Mouse (Mus musculus) heart, postnatal 25 days (tissue): ENCODE measurements around the gene Gm12184. TPM values are rescaled to one million over a fixed set of nuclear protein-coding genes. Genes with fewer than 3 reads are reported as not detected.
"Not testable (repeated sequence)": the region's sequence is repeated elsewhere in the genome, so short reads cannot be mapped to it uniquely, and the experiment has no call there.

Experiments used
- DNase-seq: peaks from one replicate; pipeline ENCODE4 v3.0.0; 2022; ENCODE audit warnings: low spot score
- intact Hi-C: fragments of 180-260 bp; cut with DNase I; formaldehyde crosslinking; loops from one replicate; pipeline ENCODE4 v1.15.1; 2025
- total RNA-seq, 2 experiments: library from RNA; stranded (reverse); gene quantifications; 2 replicates each; pipeline ENCODE4 v1.2.3; 2021

Gm12184 gene
- 1 to 10 TPM; 2.0 to 3.2 TPM for total RNA-seq

DNA sequence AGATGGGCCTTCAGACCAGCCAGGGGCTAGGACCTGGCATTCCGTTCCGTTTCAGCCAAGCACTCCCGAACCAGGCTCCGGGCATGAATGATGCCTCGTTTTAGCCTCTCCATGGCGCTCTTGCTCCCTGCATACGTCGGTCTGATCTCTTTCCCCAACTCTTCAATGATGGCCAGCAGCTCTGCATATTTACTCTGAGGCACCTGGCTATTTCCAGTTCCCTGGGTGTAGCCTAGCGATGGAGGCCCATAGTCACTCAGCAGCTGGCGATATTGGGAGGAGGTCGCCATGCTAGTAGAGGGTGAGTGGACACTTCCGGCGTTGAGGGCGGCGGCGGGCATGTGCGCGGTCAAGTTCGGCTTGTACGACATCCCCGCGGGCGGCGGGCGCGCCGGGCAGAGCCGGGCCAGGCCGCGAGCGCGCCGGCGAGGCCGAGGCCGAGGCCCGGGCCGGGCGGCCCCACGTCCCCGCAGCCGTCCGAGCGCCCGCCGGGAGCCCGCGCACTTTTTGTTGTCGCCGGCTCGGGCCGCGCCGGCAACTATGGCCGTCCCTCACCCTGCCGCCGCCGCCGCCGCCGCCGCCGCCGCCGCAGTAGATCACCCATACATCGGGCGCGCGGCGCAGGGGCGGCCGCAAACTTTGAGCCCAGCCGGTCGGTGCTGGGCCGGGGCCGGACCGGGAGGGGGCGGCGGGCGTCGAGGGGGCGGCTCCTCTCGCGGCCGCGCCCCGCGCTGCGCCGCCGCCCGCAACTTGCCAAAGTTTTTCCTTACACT is at the start of gene Gm12184, which contains the start of gene Trim7:
TSS of gene Gm12184 (minus strand) at position 677 of the 773 bp plus-strand sequence.
TSS of gene Trim7 (plus strand) at position 162 of the 773 bp plus-strand sequence.
- intact Hi-C loops, DNase-seq: not testable (repeated sequence)

DNA sequence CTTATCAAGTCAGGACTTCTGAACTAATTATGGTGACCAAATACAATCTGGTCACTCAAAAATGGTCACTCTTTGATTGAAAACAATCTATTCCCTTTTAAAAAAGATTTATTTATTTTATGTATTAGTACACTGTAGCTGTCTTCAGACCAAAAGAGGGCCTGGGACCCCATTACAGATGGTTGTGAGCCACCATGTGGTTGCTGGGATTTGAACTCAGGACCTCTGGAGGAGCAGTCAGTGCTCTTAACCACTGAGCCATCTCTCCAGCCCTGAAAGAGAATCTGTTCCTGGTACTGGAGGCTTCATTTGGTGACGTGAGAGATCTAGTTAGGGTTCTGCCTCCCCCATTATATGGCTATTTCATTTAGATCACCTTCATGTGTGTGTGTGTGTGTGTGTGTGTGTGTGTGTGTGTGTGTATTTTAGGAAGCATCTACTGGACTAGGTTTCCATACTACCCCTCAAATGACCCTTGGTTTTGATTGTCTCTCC is 48.9 kb upstream of the Gm12184 start:
- not testable (repeated sequence) for DNase-seq
- intact Hi-C loops, result loop anchor here (2.0 kb wide), 1 partner anchor 395 kb away; no protein-coding TSS in a partner anchor

- intact Hi-C loops, result loop anchor here (1.0 to 5.0 kb wide), 5 partner anchors 213 to 396 kb away; partner anchors contain the start of gene Btnl9
- no peak for DNase-seq
Observed at GRCm38 (mm10) chr11:48874465-48874864, 48.0 kb upstream of the Gm12184 start.

DNA sequence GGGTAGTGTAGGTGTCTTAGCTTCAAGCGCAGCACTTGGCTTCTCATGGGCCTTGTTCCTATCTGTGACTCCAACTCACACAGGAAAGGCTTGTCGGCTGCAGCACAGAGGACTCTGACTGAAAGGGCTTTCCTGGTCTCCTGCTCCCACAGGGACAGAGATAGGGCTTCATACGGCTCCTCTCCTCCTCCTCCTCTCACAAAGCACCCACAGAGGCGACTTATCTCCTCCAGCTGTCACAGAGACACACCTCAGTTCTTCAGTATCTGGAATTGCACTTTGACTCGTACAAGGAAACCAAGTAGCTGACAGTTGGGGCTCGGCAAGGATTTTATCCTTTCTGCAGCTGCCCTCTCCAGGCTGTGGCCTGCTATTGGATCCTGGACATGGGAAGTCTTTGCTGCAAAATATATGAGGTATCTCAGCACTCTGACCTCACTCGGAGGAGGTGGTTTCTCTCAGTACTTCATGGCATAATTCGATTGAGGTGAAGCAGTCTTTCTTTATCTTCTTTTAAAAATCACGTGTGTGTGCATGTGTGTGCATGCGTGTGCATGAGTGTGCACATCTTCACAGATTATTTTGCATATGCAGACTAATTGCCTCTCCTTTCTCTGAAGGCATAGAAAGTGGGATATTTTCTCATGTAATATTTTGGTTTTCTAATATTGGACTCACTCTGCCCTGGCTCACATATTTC is 47.3 kb upstream of the Gm12184 start:
- DNase-seq, result no peak
- intact Hi-C loops, result loop anchor here (1.0 to 5.0 kb wide), 5 partner anchors 214 to 397 kb away; partner anchors contain the start of gene Btnl9

DNA sequence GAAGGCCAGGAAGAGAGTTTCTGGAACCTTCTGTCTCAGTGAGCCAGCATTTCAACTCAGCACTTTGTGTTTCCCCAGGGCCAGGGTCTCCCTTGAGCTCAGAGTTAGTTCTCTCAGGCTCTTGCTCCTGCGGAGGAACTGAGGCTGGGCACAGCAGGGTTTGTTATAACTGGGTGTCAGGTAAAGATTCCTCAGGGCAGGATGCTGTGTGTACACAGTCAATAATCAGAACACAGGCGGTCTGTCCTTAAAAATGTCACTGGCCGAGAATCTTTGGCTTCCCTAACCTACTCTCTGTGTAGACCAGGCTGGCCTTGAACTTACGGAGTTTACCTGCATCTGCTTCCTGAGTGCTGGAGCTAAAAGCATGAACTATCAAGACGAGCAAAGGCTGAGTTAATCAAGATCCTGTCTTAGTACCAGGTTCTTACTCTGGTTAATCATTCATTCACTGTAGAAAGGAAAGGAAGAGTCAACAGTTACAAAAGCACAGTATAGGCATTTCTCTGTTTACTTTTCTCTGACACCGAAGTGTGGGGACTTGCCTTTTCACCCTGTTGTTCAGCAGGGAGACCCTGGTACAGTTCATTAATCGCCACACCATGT is 46.3 kb upstream of the Gm12184 start:
- no peak for DNase-seq
- intact Hi-C loops, result loop anchor here (5.0 kb wide), 3 partner anchors 215 to 380 kb away; partner anchors contain the start of gene Btnl9

DNA sequence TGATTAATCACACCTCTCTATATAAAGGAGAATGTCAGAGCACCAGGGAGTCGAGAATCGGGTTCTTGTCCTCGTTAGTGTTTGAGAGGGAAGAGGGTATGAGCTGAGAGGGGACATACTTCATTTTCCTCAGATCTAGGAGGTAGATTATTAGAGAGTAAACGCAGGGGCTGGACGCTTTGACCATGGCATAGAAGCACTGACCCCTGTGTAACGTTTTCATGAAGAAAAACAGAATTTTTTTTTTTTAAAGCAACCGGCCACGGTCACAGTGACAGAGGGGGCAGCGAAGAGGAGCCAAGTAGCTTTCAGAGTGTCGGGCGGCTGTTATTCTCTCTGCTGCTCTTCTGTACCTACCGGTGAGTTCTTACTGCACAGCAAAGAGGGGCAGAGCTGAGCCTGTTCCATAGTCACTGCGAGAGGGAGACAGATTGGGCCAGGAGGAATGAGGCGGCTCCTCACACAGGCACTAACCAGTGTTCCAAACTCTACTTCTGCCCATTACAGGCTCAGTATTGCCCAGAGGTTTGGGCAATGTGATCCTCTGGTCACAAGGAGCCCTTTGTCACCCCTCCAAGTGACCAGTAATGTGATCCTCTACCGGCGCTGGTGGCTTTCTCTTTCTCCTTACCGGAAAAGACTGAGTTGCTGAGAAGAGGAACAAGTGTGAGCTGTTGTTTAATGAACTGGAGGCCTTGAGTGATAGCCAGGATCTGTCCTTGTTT is 45.5 kb upstream of the Gm12184 start:
- DNase-seq, result no peak
- intact Hi-C loops, result loop anchor here (2.0 to 5.0 kb wide), 4 partner anchors 15 to 380 kb away; partner anchors contain the start of gene Btnl9

DNA sequence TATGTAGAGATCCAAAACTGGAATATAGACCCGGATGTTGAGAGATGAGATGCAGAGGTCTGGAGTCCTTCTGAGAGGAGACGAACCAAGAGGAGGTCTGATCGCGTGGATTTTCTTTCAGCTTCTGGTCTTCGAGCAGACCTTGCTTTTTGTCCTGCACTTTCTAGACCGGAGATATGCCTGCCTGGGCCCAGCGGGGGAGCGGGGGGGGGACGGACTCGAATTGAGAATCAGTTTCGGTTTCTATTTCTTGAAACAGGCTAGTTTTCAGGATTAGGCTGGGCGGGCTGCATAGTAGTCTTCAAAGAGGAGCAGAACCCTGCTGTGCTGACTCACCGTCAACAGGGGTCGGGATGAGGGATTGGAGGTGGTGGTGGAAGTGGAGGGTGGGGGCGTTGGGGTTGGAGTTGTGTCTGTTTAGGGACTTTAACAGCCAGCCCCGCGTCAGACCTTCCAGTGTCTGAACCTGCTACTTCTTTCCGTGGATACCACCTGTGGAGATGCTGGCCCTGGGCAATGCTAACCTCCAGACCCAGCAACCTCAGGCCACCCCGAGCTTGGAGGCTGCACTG is 44.8 kb upstream of the Gm12184 start, which contains the start of gene Irgm1:
TSS of gene Irgm1 (minus strand) at position 483 of the 572 bp plus-strand sequence.
- intact Hi-C loops, result loop anchor here (2.0 to 5.0 kb wide), 4 partner anchors 14 to 381 kb away; partner anchors contain the start of gene Btnl9
- DNase-seq, result peak; percentile 49

DNA sequence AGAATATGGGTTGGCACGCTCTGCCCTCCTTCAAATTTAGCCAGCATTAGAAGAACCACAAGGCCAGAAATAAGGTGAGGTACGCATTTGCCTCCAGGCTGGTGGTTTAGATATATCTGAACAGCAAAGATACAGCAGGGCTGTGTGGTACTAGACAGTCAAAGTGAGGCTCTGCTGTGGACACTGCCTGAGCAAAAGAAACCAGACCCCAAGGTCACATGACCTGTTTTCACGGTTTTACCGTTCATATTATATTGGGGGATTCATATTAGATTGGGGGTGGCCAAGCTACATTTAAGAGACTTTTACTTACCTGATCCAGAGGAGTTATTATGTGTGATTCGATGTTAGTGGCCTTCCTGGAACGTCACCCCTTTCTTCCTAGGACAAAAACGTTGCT is 44.3 kb upstream of the Gm12184 start:
- intact Hi-C loops, result loop anchor here (2.0 to 5.0 kb wide), 4 partner anchors 14 to 382 kb away; partner anchors contain the start of gene Btnl9
- DNase-seq, result no peak

DNA sequence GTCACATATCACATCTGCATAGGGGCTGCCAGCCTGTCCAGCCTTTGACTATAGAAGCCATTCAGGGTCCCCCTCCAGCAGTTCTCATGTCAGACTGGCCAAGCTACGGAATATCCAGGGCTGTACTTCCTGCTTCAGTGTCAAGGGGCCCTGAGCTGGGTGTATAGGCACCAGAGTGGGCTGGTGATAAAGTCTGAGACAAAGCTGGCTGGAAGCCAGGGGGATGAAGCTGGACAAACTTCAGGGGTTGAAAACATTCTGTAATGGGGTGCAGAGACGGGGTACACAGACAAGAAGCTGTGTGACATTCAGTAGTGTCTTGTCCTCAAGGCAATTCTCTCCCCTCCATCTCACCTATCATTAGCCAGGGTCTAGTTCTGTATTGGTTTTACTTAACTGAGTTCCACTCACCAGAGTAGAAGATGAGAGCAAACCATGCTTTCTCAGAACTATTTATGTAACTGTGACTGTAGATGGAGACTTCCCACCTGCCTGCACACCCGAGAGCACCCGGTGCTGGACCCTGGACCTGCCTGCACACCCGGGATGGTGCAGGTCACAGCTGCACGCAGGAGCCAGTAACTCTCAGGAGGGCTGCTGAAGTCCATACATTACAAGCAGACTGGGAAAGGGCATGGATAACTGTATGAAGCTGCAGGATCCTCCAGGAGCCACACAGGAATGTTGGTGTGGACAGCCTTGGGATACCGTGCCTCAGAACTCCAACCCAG is 43.1 kb upstream of the Gm12184 start:
- DNase-seq, result no peak
- intact Hi-C loops, result loop anchor here (2.0 to 5.0 kb wide), 4 partner anchors 13 to 383 kb away; partner anchors contain the start of gene Btnl9

DNA sequence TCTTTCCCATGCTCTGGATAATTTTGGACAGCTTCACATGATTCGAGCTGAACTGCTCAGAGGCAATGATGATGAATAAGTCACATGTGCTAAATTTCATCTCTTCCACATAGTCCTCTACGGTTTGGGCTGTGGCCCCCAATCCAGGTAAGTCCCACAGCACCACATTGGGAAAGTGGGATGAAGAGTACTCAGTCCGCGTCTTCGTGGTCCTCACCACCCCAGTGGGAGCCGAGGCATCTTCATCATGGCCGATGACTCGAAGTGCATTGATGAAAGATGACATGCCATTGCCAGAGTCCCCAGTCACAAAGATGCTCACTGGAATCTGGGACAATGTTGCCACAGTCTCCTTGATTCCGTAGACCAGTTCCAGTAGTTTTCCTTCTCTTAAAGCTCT is 40.0 kb upstream of the Gm12184 start:
- no peak for DNase-seq
- intact Hi-C loops, result no loop called here

DNA sequence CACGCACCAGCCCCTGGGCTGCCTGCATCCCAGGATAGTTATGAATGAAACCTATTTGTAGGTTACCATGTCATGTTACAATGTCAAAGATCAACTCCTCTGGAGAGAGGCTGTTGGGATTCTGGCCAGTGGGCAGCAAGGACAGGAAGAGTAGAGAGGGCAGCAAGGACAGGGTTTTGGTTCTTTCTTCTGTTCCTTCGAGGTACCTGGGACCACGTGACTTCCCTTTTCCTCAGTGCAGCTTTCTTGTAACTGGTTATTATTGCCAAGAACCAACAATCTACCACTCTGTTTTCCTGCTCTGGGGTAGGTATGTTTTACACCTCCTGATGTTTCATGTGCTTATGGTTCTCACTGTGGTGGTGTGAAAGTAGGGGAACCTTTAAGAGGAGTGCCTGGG is 37.4 kb upstream of the Gm12184 start:
- no peak for DNase-seq
- intact Hi-C loops, result no loop called here

- DNase-seq, result no peak
- intact Hi-C loops, result no loop called here
Observed at GRCm38 (mm10) chr11:48862784-48863319, 36.4 kb upstream of the Gm12184 start.

DNA sequence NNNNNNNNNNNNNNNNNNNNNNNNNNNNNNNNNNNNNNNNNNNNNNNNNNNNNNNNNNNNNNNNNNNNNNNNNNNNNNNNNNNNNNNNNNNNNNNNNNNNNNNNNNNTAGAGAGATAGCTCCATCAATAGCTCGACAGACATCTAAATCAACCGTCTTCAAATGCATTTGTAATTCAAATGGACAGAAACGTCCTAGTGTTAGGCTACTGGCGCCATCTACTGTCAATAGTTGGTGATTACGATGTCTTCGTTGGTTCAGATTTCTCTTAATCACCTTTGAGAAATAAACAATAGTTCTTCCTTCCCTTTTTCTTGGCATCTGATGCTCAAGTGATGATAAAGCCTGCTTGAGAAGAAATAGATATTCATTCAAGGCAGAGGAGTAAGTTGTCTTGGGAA is 32.6 kb upstream of the Gm12184 start:
- no peak for DNase-seq
- intact Hi-C loops, result loop anchor here (1.0 kb wide), 1 partner anchor 69 kb away; no protein-coding TSS in a partner anchor

DNA sequence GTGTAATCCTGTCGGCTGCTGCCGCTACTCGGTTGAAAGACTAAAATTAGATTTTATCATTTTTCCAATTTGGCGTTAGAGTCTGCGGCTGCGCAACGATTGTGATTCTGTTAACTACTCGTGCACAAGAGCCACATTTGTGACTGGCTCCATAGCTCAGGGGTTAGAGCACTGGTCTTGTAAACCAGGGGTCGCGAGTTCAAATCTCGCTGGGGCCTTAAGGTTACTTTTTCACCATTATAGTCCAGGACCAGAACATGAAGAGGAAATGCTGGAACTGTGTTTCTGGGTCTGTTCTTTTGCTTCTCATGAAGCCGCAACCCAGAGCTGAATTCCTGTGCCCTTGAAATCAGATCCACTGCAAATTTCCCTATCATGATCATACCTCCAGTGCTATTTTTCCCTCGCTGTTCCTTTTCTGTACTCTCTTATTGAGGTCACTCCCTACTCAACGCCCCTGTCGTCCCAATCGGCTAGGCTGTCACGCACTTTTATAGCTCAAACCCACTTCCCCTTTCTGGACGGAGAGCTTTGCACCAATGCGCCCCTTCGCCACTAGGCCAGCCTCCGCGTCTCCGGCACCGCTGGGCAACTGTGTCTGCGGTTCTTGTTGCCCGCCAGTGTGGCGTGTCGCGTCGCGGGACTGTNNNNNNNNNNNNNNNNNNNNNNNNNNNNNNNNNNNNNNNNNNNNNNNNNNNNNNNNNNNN is 27.2 kb upstream of the Gm12184 start:
- intact Hi-C loops, result loop anchor here (1.0 kb wide), 1 partner anchor 18 kb away; no protein-coding TSS in a partner anchor
- peak; percentile 75 for DNase-seq

- no peak for DNase-seq
- intact Hi-C loops, result loop anchor here (1.0 kb wide), 1 partner anchor 18 kb away; no protein-coding TSS in a partner anchor
Observed at GRCm38 (mm10) chr11:48852624-48853473, 26.4 kb upstream of the Gm12184 start.

- intact Hi-C loops, result no loop called here
Observed at GRCm38 (mm10) chr11:48852190-48852589, 25.7 kb upstream of the Gm12184 start.

More at GRCm38 (mm10) chr11:48852190-48852589, 25.7 kb upstream of the Gm12184 start:
- DNase-seq, result no peak
